Mouse (Mus musculus) megakaryocyte, embryonic 14.5 days (primary cell): Measurements from ENCODE around the gene Lce1h.

ENCODE experiments used
- FLI1 ChIP-seq: IDR thresholded peaks from 2 replicates; pipeline ENCODE4 v1.6.1; 2012; ENCODE audit warnings: low read length, inconsistent platforms, mixed read lengths
- GATA1 ChIP-seq: IDR thresholded peaks from 3 replicates; pipeline ENCODE4 v1.6.1; 2012; ENCODE audit warnings: mixed read lengths, low read length, inconsistent platforms, borderline replicate concordance

DNA sequence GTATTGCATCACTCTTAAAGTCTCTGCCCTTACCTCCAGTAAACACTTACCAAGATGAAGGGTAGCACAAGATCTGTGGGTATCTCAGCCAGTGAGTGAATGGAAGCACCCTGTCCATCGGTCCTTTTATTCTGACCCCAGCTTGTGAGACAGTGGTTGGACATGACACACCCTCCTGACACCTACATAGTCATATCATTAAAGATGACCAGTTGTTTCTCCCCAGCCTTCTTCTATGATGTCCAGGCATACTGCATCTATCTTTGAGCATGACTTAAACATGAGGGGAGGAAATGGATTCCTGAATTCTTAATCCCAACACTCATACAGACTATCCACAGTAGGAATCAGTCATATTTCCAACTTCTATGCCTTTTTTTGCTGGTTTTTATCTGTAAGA, 25.5 kb upstream of the Lce1h start, which contains the start of gene Lce1j:
- TF ChIP-seq GATA1 (no peak), FLI1 (no peak)
